Mouse (Mus musculus): Measurements from ENCODE around the gene Mrc1.
A peak's percentile ranks its signal among the peaks of the same experiment; 100 is the strongest.

Gene Mrc1

GRCm38 (mm10) chr2:14244157-14244556 is 15.0 kb downstream of the Mrc1 start:
- DNase-seq (ENCODE audit: inconsistent age in 2 of 2, low spot score in 1 of 2) = no peak

- no peak for DNase-seq (ENCODE audit: inconsistent age in 2 of 2, low spot score in 1 of 2)
These were observed 15.5 kb downstream of the Mrc1 start for GRCm38 (mm10) chr2:14244668-14245067.

GRCm38 (mm10) chr2:14249839-14250564 is 20.8 kb downstream of the Mrc1 start:
- DNase-seq (ENCODE audit: inconsistent age in 2 of 2, low spot score in 1 of 2) = no peak

GRCm38 (mm10) chr2:14251938-14252337 is 22.7 kb downstream of the Mrc1 start:
- DNase-seq (ENCODE audit: inconsistent age in 2 of 2, low spot score in 1 of 2) = peak in 1 of 2 experiments; percentile 14

GRCm38 (mm10) chr2:14258345-14258850 is 29.2 kb downstream of the Mrc1 start:
- no peak for DNase-seq (ENCODE audit: inconsistent age in 2 of 2, low spot score in 1 of 2)

- no peak for DNase-seq (ENCODE audit: inconsistent age in 2 of 2, low spot score in 1 of 2)
These were observed 32.9 kb downstream of the Mrc1 start for GRCm38 (mm10) chr2:14262090-14262489.

GRCm38 (mm10) chr2:14269160-14269559 is 40.0 kb downstream of the Mrc1 start:
- DNase-seq (ENCODE audit: inconsistent age in 2 of 2, low spot score in 1 of 2) = no peak

GRCm38 (mm10) chr2:14272088-14272487 is 42.9 kb downstream of the Mrc1 start:
- no peak for DNase-seq (ENCODE audit: inconsistent age in 2 of 2, low spot score in 1 of 2)

GRCm38 (mm10) chr2:14275796-14276195 is 46.6 kb downstream of the Mrc1 start:
- DNase-seq (ENCODE audit: inconsistent age in 2 of 2, low spot score in 1 of 2) = no peak

GRCm38 (mm10) chr2:14279256-14279655 is 50.1 kb downstream of the Mrc1 start:
- DNase-seq (ENCODE audit: inconsistent age in 2 of 2, low spot score in 1 of 2) = no peak

GRCm38 (mm10) chr2:14279795-14280194 is 50.6 kb downstream of the Mrc1 start:
- DNase-seq (ENCODE audit: inconsistent age in 2 of 2, low spot score in 1 of 2) = no peak

- DNase-seq (ENCODE audit: inconsistent age in 2 of 2, low spot score in 1 of 2) = peak; percentile 86 to 96
These were observed 66.1 kb downstream of the Mrc1 start for GRCm38 (mm10) chr2:14295334-14295733.

- DNase-seq (ENCODE audit: inconsistent age in 2 of 2, low spot score in 1 of 2) = no peak
These were observed 83.6 kb downstream of the Mrc1 start for GRCm38 (mm10) chr2:14312505-14313380.

- DNase-seq (ENCODE audit: inconsistent age in 2 of 2, low spot score in 1 of 2) = no peak
These were observed 85.9 kb downstream of the Mrc1 start for GRCm38 (mm10) chr2:14315113-14315512.

GRCm38 (mm10) chr2:14341652-14342308 is 112.6 kb downstream of the Mrc1 start:
- peak; percentile 51 to 85 for DNase-seq (ENCODE audit: inconsistent age in 2 of 2, low spot score in 1 of 2)

GRCm38 (mm10) chr2:14342309-14342839 is 113.2 kb downstream of the Mrc1 start:
- no peak for DNase-seq (ENCODE audit: inconsistent age in 2 of 2, low spot score in 1 of 2)
